Mouse (Mus musculus): ENCODE measurements around the gene Ugcg. TPM values are rescaled to one million over a fixed set of nuclear protein-coding genes. Genes with fewer than 3 reads are reported as not detected.
"Not testable (repeated sequence)": the region's sequence is repeated elsewhere in the genome, so short reads cannot be mapped to it uniquely, and the experiment has no call there.

Ugcg gene
- polyA plus RNA-seq, 1 experiment: 47.0 TPM

- H3K27ac ChIP-seq (ENCODE audit: control insufficient read depth, insufficient read depth, low read length): no peak overlapping the region
- H3K27me3 ChIP-seq (ENCODE audit: control insufficient read depth, insufficient read depth, low read length): no peaks in the 10 kb centered on the region
- no peak for DNase-seq
Measured at GRCm38 (mm10) chr4:59258771-59259170, 69.7 kb downstream of the Ugcg start.

GRCm38 (mm10) chr4:59259806-59260205, 70.7 kb downstream of the Ugcg start:
- peak overlapping the region; percentile 53 for H3K27ac ChIP-seq (ENCODE audit: control insufficient read depth, insufficient read depth, low read length)
- H3K4me1 ChIP-seq (replicated peaks; ENCODE audit: control insufficient read depth, insufficient read depth, low read length): peaks cover 46% of the 10 kb centered on the region

More at GRCm38 (mm10) chr4:59258771-59259170, 69.7 kb downstream of the Ugcg start:
- peaks cover 42% of the 10 kb centered on the region for H3K4me1 ChIP-seq (replicated peaks; ENCODE audit: control insufficient read depth, insufficient read depth, low read length)
- TF ChIP-seq CTCF (IDR thresholded peaks at IDR 0.05; ENCODE audit: borderline replicate concordance, control insufficient read depth, extremely low read depth, insufficient read depth, low read length, poor library complexity) (no peak), POLR2A (IDR thresholded peaks at IDR 0.05; ENCODE audit: control insufficient read depth, extremely low read depth, insufficient read depth, low read length, poor library complexity) (no peak)
- no peaks in the 10 kb centered on the region for H3K36me3 ChIP-seq (ENCODE audit: control insufficient read depth, insufficient read depth, low read length)
- WGBS: 84% methylated on average over 2 of the region's 2 CpGs
- H3K4me3 ChIP-seq (ENCODE audit: control insufficient read depth, insufficient read depth, low read length): no peak overlapping the region

DNA sequence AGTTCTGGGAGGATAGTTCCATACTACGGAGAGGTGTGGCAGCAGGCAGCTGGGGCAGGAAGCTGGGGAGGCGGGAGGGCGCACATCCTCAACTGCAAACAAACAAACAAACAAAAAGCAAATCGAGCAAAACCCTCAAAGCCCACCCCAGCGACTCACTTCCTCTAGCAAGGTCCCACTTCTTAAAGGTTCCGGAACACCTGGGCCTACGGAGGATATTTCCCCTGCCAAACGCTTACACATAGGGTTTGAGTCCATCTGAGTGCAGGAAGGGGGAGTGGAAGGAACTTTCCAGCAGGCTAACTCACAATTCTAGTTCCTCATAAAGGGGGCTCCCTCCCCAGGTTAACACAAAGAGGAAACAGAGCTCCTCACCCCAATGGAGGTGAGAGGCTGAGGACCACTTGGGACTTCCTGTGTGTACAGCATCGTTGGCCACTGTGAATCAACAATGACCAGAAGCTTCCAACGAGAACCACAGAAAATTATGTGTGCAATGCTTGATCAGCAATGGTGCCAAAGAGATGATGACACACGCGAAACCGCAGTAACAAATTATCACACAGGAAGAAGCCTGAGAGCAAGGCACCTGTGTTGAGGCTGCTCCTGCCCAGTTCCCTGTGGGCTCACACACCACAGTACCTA, 71.9 kb downstream of the Ugcg start:
- TF ChIP-seq CTCF (IDR thresholded peaks at IDR 0.05; ENCODE audit: borderline replicate concordance, control insufficient read depth, extremely low read depth, insufficient read depth, low read length, poor library complexity) (no peak), POLR2A (IDR thresholded peaks at IDR 0.05; ENCODE audit: control insufficient read depth, extremely low read depth, insufficient read depth, low read length, poor library complexity) (no peak)
- Histone ChIP-seq H3K4me1 (replicated peaks; ENCODE audit: control insufficient read depth, insufficient read depth, low read length) (peaks cover 52% of the 10 kb centered on the region), H3K27ac (ENCODE audit: control insufficient read depth, insufficient read depth, low read length) (peak overlapping the region; percentile 91), H3K36me3 (ENCODE audit: control insufficient read depth, insufficient read depth, low read length) (no peaks in the 10 kb centered on the region), H3K27me3 (ENCODE audit: control insufficient read depth, insufficient read depth, low read length) (no peaks in the 10 kb centered on the region), H3K4me3 (ENCODE audit: control insufficient read depth, insufficient read depth, low read length) (peak overlapping the region; percentile 1)
- 5% methylated on average over 13 of the region's 13 CpGs for WGBS
- DNase-seq: peak; percentile 67

More at GRCm38 (mm10) chr4:59259806-59260205, 70.7 kb downstream of the Ugcg start:
- no peak for TF ChIP-seq POLR2A (IDR thresholded peaks at IDR 0.05; ENCODE audit: control insufficient read depth, extremely low read depth, insufficient read depth, low read length, poor library complexity)
- no peak for TF ChIP-seq CTCF (IDR thresholded peaks at IDR 0.05; ENCODE audit: borderline replicate concordance, control insufficient read depth, extremely low read depth, insufficient read depth, low read length, poor library complexity)
- Histone ChIP-seq H3K27me3 (ENCODE audit: control insufficient read depth, insufficient read depth, low read length) (no peaks in the 10 kb centered on the region), H3K36me3 (ENCODE audit: control insufficient read depth, insufficient read depth, low read length) (no peaks in the 10 kb centered on the region), H3K4me3 (ENCODE audit: control insufficient read depth, insufficient read depth, low read length) (no peak overlapping the region)
- no peak for DNase-seq
- WGBS: 55% methylated on average over 1 of the region's 1 CpGs

- Histone ChIP-seq H3K27ac (ENCODE audit: control insufficient read depth, insufficient read depth, low read length) (peak overlapping the region; percentile 91; the same call in 1 of the 2 replicates), H3K4me1 (replicated peaks; ENCODE audit: control insufficient read depth, insufficient read depth, low read length) (peaks cover 50% of the 10 kb centered on the region)
- not testable (repeated sequence) for DNase-seq; H3K27me3 ChIP-seq (ENCODE audit: control insufficient read depth, insufficient read depth, low read length); H3K4me3 ChIP-seq (ENCODE audit: control insufficient read depth, insufficient read depth, low read length); H3K36me3 ChIP-seq (ENCODE audit: control insufficient read depth, insufficient read depth, low read length)
- WGBS: 61% methylated on average over 10 of the region's 10 CpGs
Measured at GRCm38 (mm10) chr4:59261582-59261981, 72.5 kb downstream of the Ugcg start.

DNA sequence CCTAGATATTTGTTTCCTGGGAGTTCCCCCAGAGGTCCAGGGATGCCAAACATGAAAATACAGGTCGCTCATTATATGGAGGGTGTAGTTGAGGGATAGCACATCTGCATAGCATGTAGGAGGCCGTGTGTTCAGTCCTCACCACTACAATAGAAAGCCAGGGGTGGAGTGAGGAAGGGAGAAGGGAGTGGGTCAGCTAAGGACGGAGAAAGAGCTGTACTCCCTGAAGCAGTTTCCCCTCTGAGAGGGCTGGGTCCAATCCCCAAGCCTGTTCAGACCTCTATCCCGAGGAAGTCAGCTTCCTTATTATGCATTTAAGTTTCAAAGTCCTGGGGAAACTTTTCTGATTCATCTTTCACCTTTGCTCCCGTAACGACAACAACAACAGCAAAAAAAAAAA, 73.1 kb downstream of the Ugcg start:
- Histone ChIP-seq H3K27ac (ENCODE audit: control insufficient read depth, insufficient read depth, low read length) (peak overlapping the region; percentile 62), H3K27me3 (ENCODE audit: control insufficient read depth, insufficient read depth, low read length) (no peaks in the 10 kb centered on the region), H3K4me1 (replicated peaks; ENCODE audit: control insufficient read depth, insufficient read depth, low read length) (peaks cover 50% of the 10 kb centered on the region), H3K4me3 (ENCODE audit: control insufficient read depth, insufficient read depth, low read length) (no peak overlapping the region), H3K36me3 (ENCODE audit: control insufficient read depth, insufficient read depth, low read length) (no peaks in the 10 kb centered on the region)
- TF ChIP-seq POLR2A (IDR thresholded peaks at IDR 0.05; ENCODE audit: control insufficient read depth, extremely low read depth, insufficient read depth, low read length, poor library complexity): no peak
- TF ChIP-seq CTCF (IDR thresholded peaks at IDR 0.05; ENCODE audit: borderline replicate concordance, control insufficient read depth, extremely low read depth, insufficient read depth, low read length, poor library complexity): no peak
- no peak for DNase-seq
- WGBS: 45% methylated on average over 6 of the region's 6 CpGs

DNA sequence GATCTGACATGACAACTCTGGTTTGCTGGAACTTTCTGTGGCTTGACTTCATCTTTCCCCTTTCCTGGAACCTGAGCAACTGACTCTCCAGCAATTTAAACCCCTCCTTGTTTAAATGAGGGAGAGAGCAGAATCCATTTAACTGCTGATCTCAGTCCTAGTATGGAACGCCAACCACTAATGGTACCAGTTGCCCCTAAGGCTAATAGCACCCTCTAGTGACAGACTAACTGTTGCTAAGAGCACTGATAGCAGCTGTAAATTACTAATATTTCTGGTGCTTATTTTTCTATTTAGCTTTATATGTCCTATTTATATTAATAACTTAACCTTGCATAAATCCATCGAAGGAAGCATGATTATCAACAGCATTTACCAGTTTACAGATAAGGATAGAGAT, 74.4 kb downstream of the Ugcg start:
- WGBS: 93% methylated on average over 2 of the region's 2 CpGs
- no peak overlapping the region for H3K27ac ChIP-seq (ENCODE audit: control insufficient read depth, insufficient read depth, low read length)
- H3K27me3 ChIP-seq (ENCODE audit: control insufficient read depth, insufficient read depth, low read length): no peaks in the 10 kb centered on the region
- peaks cover 47% of the 10 kb centered on the region for H3K4me1 ChIP-seq (replicated peaks; ENCODE audit: control insufficient read depth, insufficient read depth, low read length)
- H3K4me3 ChIP-seq (ENCODE audit: control insufficient read depth, insufficient read depth, low read length): no peak overlapping the region
- TF ChIP-seq CTCF (IDR thresholded peaks at IDR 0.05; ENCODE audit: borderline replicate concordance, control insufficient read depth, extremely low read depth, insufficient read depth, low read length, poor library complexity): no peak
- no peak for TF ChIP-seq POLR2A (IDR thresholded peaks at IDR 0.05; ENCODE audit: control insufficient read depth, extremely low read depth, insufficient read depth, low read length, poor library complexity)
- DNase-seq: no peak
- no peaks in the 10 kb centered on the region for H3K36me3 ChIP-seq (ENCODE audit: control insufficient read depth, insufficient read depth, low read length)

DNA sequence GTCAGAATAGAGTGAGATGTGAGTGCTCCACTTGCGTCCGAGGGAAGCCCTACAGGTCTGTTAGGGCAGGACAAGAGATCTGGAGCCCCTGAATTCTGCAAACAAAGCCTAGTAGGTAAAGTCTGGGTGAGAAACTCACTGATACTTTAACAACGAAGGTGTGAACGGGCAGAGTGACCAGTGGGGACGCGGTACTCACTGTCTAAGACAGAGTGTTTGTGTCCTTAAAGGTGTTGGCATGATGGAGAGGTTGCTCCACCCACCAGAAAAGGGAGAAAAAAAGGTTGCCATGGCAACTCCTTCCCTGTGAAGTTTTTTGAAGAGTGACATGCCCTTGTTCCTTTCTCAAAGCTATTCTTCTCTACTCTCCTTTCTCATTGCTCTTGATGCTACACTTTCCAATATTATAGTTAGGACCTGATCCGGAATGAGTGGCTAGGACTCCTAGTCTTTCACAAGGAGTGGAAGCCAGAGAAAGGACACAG, 75.6 kb downstream of the Ugcg start:
- Histone ChIP-seq H3K27ac (ENCODE audit: control insufficient read depth, insufficient read depth, low read length) (peak overlapping the region; percentile 65), H3K4me1 (replicated peaks; ENCODE audit: control insufficient read depth, insufficient read depth, low read length) (peaks cover 39% of the 10 kb centered on the region), H3K27me3 (ENCODE audit: control insufficient read depth, insufficient read depth, low read length) (no peaks in the 10 kb centered on the region), H3K4me3 (ENCODE audit: control insufficient read depth, insufficient read depth, low read length) (no peak overlapping the region), H3K36me3 (ENCODE audit: control insufficient read depth, insufficient read depth, low read length) (no peaks in the 10 kb centered on the region)
- DNase-seq: no peak
- TF ChIP-seq CTCF (IDR thresholded peaks at IDR 0.05; ENCODE audit: borderline replicate concordance, control insufficient read depth, extremely low read depth, insufficient read depth, low read length, poor library complexity): no peak
- TF ChIP-seq POLR2A (IDR thresholded peaks at IDR 0.05; ENCODE audit: control insufficient read depth, extremely low read depth, insufficient read depth, low read length, poor library complexity): no peak
- 87% methylated on average over 7 of the region's 7 CpGs for WGBS

Data from thymus, adult 2 months (tissue).